In the genomic region with DNA sequence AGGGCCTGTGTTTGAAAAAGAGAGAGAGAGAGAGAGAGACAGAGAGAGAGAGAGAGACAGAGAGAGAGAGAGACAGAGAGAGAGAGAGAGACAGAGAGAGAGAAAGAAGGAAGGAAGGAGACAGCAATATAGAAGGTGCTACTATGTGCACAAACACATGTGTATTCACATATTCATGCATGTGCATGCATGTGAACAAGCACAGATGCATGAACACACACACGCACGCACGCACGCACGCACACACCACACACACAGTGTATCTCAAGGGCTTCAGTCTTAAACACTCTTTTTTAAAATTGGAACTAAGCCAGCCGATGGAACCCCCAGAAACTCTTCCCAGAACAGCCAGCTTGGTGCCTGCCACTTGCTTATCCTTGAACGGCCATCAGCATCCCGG, we compare ENCODE assay signal across 26 mouse cellular contexts. TPM values are rescaled to one million over a fixed set of nuclear protein-coding genes. Genes with fewer than 3 reads are reported as not detected.
"Had no signal": no experiment of that assay in that cellular context is flagged by ENCODE, and none has a peak within 500 bp of the region (broad histone marks: within the 10 kb centered on the region; RNA-seq: fewer than 3 reads in every experiment).

No protein-coding gene starts in this region.

- ATAC-seq: inflammation-experienced regulatory T-cells, adult 6 months; intestine, embryonic 16.5 days had no signal

- H3K9me3 ChIP-seq: limb, embryonic 10.5 days; limb, embryonic 13.5 days; lung, embryonic 15.5 days; midbrain, embryonic 10.5 days had no signal

- DNase-seq: kidney, adult 18-20 months; kidney, adult 9 months; kidney, postnatal 14 days; kidney, postnatal 4 days; lung, adult 18-20 months; lung, postnatal 10 days; lung, postnatal 36 days; midbrain, embryonic 14.5 days; thymus, postnatal 25 days had no signal

- H3K4me1 ChIP-seq: limb, embryonic 10.5 days; limb, embryonic 13.5 days; lung, embryonic 15.5 days had no signal

- H3K36me3 ChIP-seq: limb, embryonic 10.5 days; limb, embryonic 13.5 days; lung, embryonic 15.5 days; midbrain, embryonic 10.5 days had no signal

- H3K27ac ChIP-seq: limb, embryonic 10.5 days; limb, embryonic 13.5 days; lung, embryonic 15.5 days; midbrain, embryonic 10.5 days; stomach, postnatal 0 days had no signal

- H3K27me3 ChIP-seq: limb, embryonic 13.5 days; lung, embryonic 15.5 days had no signal

- H3K9ac ChIP-seq: limb, embryonic 13.5 days; lung, embryonic 15.5 days had no signal

- H3K4me2 ChIP-seq: limb, embryonic 13.5 days; lung, embryonic 15.5 days had no signal

- H3K4me3 ChIP-seq: limb, embryonic 10.5 days; limb, embryonic 13.5 days; lung, embryonic 15.5 days; midbrain, embryonic 10.5 days had no signal

RNA-seq across cellular contexts. Expression of gene Il4, which starts 2.9 kb away (rescaled TPM):
- total RNA-seq: layer of hippocampus, adult 18-20 months; layer of hippocampus, postnatal 14 days; left cerebral cortex, postnatal 25 days; liver, adult 2 months; midbrain, postnatal 0 days had no signal

RNA-seq across cellular contexts. Expression of gene Il13, which starts 18.9 kb away (rescaled TPM):
- total RNA-seq: layer of hippocampus, adult 18-20 months; layer of hippocampus, postnatal 14 days; left cerebral cortex, adult 8-10 months; left cerebral cortex, postnatal 25 days; liver, adult 2 months; midbrain, postnatal 0 days had no signal
- polyA plus RNA-seq: inflammation-experienced regulatory T-cells, adult 6 months; intestine, embryonic 16.5 days; kidney, embryonic 16.5 days; limb, embryonic 10.5 days; liver, adult 2 months; midbrain, embryonic 10.5 days; midbrain, embryonic 14.5 days; midbrain, postnatal 0 days; neural tube, embryonic 11.5 days; neural tube, embryonic 14.5 days; stomach, embryonic 14.5 days; stomach, postnatal 0 days had no signal
